Mouse (Mus musculus) heart, embryonic 13.5 days (tissue): ENCODE data around the gene Crk. TPM values are rescaled to one million over a fixed set of nuclear protein-coding genes. Genes with fewer than 3 reads are reported as not detected.

Experiments used
- ATAC-seq: fragments of 200-750 bp; cut with Nextera tagmentation; 2 replicates; pipeline ENCODE4 v1.8.0; 2017; ENCODE audit warnings: moderate TSS enrichment; ENCODE audit not compliant: insufficient number of reproducible peaks, low FRiP score, low TSS enrichment; ENCODE audit errors: extremely low read depth
- H3K27ac ChIP-seq: fragments of 300-500 bp; sonication (generic); replicated peaks from 2 replicates; pipeline ENCODE4 v1.5.1; 2015; ENCODE audit warnings: moderate library complexity, mild to moderate bottlenecking, inconsistent platforms
- H3K27me3 ChIP-seq: fragments of 300-500 bp; sonication (generic); replicated peaks from 2 replicates; pipeline ENCODE4 v1.6.1; 2015; ENCODE audit warnings: mild to moderate bottlenecking, inconsistent platforms
- H3K36me3 ChIP-seq: fragments of 300-500 bp; sonication (generic); 2 replicates; pipeline ENCODE4 v1.6.1; 2015; ENCODE audit warnings: mild to moderate bottlenecking, inconsistent platforms
- H3K4me1 ChIP-seq: fragments of 300-500 bp; sonication (generic); 2 replicates; pipeline ENCODE4 v1.6.1; 2015; ENCODE audit warnings: inconsistent platforms
- H3K4me2 ChIP-seq: fragments of 300-500 bp; sonication (generic); 2 replicates; pipeline ENCODE4 v1.6.1; 2015; ENCODE audit warnings: inconsistent platforms, mild to moderate bottlenecking, moderate library complexity
- H3K4me3 ChIP-seq: fragments of 300-500 bp; sonication (generic); 2 replicates; pipeline ENCODE4 v1.5.1; 2015; ENCODE audit warnings: moderate library complexity, mild to moderate bottlenecking, inconsistent platforms
- H3K9ac ChIP-seq: fragments of 300-500 bp; sonication (generic); 2 replicates; pipeline ENCODE4 v1.6.1; 2015; ENCODE audit warnings: inconsistent platforms, mild to moderate bottlenecking, moderate library complexity
- H3K9me3 ChIP-seq: fragments of 300-500 bp; sonication (generic); 2 replicates; pipeline ENCODE4 v1.6.1; 2016; ENCODE audit warnings: inconsistent platforms
- WGBS: fragments of 180-500 bp; shearing (Covaris S2); methylation state at CpG from one replicate; pipeline ENCODE4 v1.1.7; 2015; ENCODE audit warnings: mixed read lengths; 5-methylcytosine and 5-hydroxymethylcytosine counted together
- polyA plus RNA-seq: library from polyadenylated mRNA; unstranded; fragments of >200 nt; fragmentation: Nextera tagmentation; extraction: Ambion mirVana; gene quantifications from 2 replicates; pipeline ENCODE4 v1.2.1, GENCODE M21; 2015

Gene Crk
- polyA plus RNA-seq, 1 experiment from 2014 or later, result 84.8 TPM

- H3K4me1 ChIP-seq, result peaks cover 70% of the 10 kb centered on the region
- no peaks in the 10 kb centered on the region for H3K9me3 ChIP-seq
- H3K27ac ChIP-seq, result peak within 1 kb of the TSS; percentile 93
- H3K4me2 ChIP-seq, result peak within 1 kb of the TSS; percentile 88
- H3K36me3 ChIP-seq, result peaks cover 3% of the 10 kb centered on the region; the same call in 1 of the 2 replicates
- peak within 1 kb of the TSS; percentile 78 for H3K4me3 ChIP-seq
- no peaks in the 10 kb centered on the region for H3K27me3 ChIP-seq
- H3K9ac ChIP-seq, result peak within 1 kb of the TSS; percentile 93
- no peak for ATAC-seq
- 60% methylated on average over 7 of the region's 7 CpGs for WGBS
These were observed 28.7 kb upstream of the Crk start, which contains the start of gene Myo1c for GRCm38 (mm10) chr11:75650311-75650710. Gene Myo1c (plus strand): TSS chr11:75650504.

- H3K9ac ChIP-seq, result peak overlapping the region; percentile 93
- H3K4me2 ChIP-seq, result peak overlapping the region; percentile 88
- WGBS, result 41% methylated on average over 13 of the region's 13 CpGs
- peak overlapping the region; percentile 78 for H3K4me3 ChIP-seq
- no peaks in the 10 kb centered on the region for H3K27me3 ChIP-seq
- no peak for ATAC-seq
- no peaks in the 10 kb centered on the region for H3K9me3 ChIP-seq
- peaks cover 71% of the 10 kb centered on the region for H3K4me1 ChIP-seq
- peak overlapping the region; percentile 93 for H3K27ac ChIP-seq
- no peaks in the 10 kb centered on the region for H3K36me3 ChIP-seq
These were observed 28.1 kb upstream of the Crk start for GRCm38 (mm10) chr11:75650958-75651425.

GRCm38 (mm10) chr11:75651426-75652221 lies 27.4 kb upstream of the Crk start:
- H3K9me3 ChIP-seq, result no peaks in the 10 kb centered on the region
- under 1% methylated on average over 52 of the region's 54 CpGs for WGBS
- H3K4me1 ChIP-seq, result peaks cover 76% of the 10 kb centered on the region
- H3K4me2 ChIP-seq, result peak overlapping the region; percentile 88
- H3K36me3 ChIP-seq, result no peaks in the 10 kb centered on the region
- no peaks in the 10 kb centered on the region for H3K27me3 ChIP-seq
- H3K9ac ChIP-seq, result peak overlapping the region; percentile 93
- ATAC-seq, result no peak
- peak overlapping the region; percentile 78 for H3K4me3 ChIP-seq
- H3K27ac ChIP-seq, result peak overlapping the region; percentile 93

GRCm38 (mm10) chr11:75652222-75652941 lies 26.7 kb upstream of the Crk start:
- Histone ChIP-seq H3K27ac (peak overlapping the region; percentile 93), H3K4me3 (peak overlapping the region; percentile 78), H3K36me3 (peaks cover 2% of the 10 kb centered on the region), H3K9ac (peak overlapping the region; percentile 93), H3K4me2 (peak overlapping the region; percentile 88), H3K4me1 (peaks cover 81% of the 10 kb centered on the region), H3K9me3 (no peaks in the 10 kb centered on the region), H3K27me3 (no peaks in the 10 kb centered on the region)
- ATAC-seq, result no peak
- 24% methylated on average over 20 of the region's 20 CpGs for WGBS

GRCm38 (mm10) chr11:75652942-75653684 lies 25.9 kb upstream of the Crk start:
- H3K36me3 ChIP-seq, result peaks cover 9% of the 10 kb centered on the region
- ATAC-seq, result no peak
- H3K27me3 ChIP-seq, result no peaks in the 10 kb centered on the region
- peak overlapping the region; percentile 95 for H3K27ac ChIP-seq
- peaks cover 76% of the 10 kb centered on the region for H3K4me1 ChIP-seq
- H3K9ac ChIP-seq, result peak overlapping the region; percentile 94
- H3K4me3 ChIP-seq, result peak overlapping the region; percentile 78
- H3K4me2 ChIP-seq, result peak overlapping the region; percentile 88
- H3K9me3 ChIP-seq, result no peaks in the 10 kb centered on the region
- 27% methylated on average over 14 of the region's 14 CpGs for WGBS

GRCm38 (mm10) chr11:75653781-75654470 lies 25.1 kb upstream of the Crk start:
- WGBS, result 1% methylated on average over 45 of the region's 45 CpGs
- no peaks in the 10 kb centered on the region for H3K27me3 ChIP-seq

GRCm38 (mm10) chr11:75654471-75655390 lies 24.3 kb upstream of the Crk start:
- Histone ChIP-seq H3K4me3 (peak overlapping the region; percentile 78), H3K36me3 (peaks cover 26% of the 10 kb centered on the region), H3K27ac (peak overlapping the region; percentile 95), H3K4me1 (peaks cover 65% of the 10 kb centered on the region), H3K4me2 (peak overlapping the region; percentile 88), H3K27me3 (no peaks in the 10 kb centered on the region), H3K9me3 (no peaks in the 10 kb centered on the region), H3K9ac (peak overlapping the region; percentile 94)
- ATAC-seq, result no peak
- WGBS, result 29% methylated on average over 25 of the region's 25 CpGs

More at GRCm38 (mm10) chr11:75653781-75654470, 25.1 kb upstream of the Crk start:
- peak overlapping the region; percentile 95 for H3K27ac ChIP-seq
- ATAC-seq, result peak; percentile 71
- peaks cover 17% of the 10 kb centered on the region for H3K36me3 ChIP-seq
- no peaks in the 10 kb centered on the region for H3K9me3 ChIP-seq
- peaks cover 71% of the 10 kb centered on the region for H3K4me1 ChIP-seq
- peak overlapping the region; percentile 78 for H3K4me3 ChIP-seq
- H3K9ac ChIP-seq, result peak overlapping the region; percentile 94
- peak overlapping the region; percentile 88 for H3K4me2 ChIP-seq

- Histone ChIP-seq H3K4me1 (peaks cover 56% of the 10 kb centered on the region), H3K4me2 (peak overlapping the region; percentile 88), H3K9ac (peak overlapping the region; percentile 94), H3K27ac (peak overlapping the region; percentile 95), H3K4me3 (peak overlapping the region; percentile 78), H3K27me3 (no peaks in the 10 kb centered on the region), H3K36me3 (peaks cover 37% of the 10 kb centered on the region), H3K9me3 (no peaks in the 10 kb centered on the region)
- under 1% methylated on average over 75 of the region's 78 CpGs for WGBS
- ATAC-seq, result peak; percentile 55
These were observed 23.2 kb upstream of the Crk start for GRCm38 (mm10) chr11:75655621-75656545.
